Mouse (Mus musculus) E14TG2a.4 (cell line): Measurements from ENCODE around the gene Gm2000.

Experiments
- H3K27me3 ChIP-seq: 2 replicates; pipeline ENCODE4 v1.6.1; 2014; ENCODE audit warnings: low read length, control low read depth; ENCODE audit not compliant: insufficient read depth
- H3K36me3 ChIP-seq: 2 replicates; pipeline ENCODE4 v1.6.1; 2014; ENCODE audit warnings: low read length, control low read depth; ENCODE audit not compliant: insufficient read depth
- H3K4me1 ChIP-seq: replicated peaks from 2 replicates; pipeline ENCODE4 v1.6.1; 2014; ENCODE audit warnings: low read depth, low read length, control low read depth
- H3K4me3 ChIP-seq: replicated peaks from 2 replicates; pipeline ENCODE4 v1.5.1; 2014; ENCODE audit warnings: mild to moderate bottlenecking, low read length
- H3K9me3 ChIP-seq: 2 replicates; pipeline ENCODE4 v1.6.1; 2014; ENCODE audit warnings: low read length, control low read depth
- CTCF ChIP-seq: conservative IDR thresholded peaks from 2 replicates; pipeline ENCODE4 v1.5.1; 2014; ENCODE audit warnings: low read length
- NANOG ChIP-seq: IDR thresholded peaks from 2 replicates; pipeline ENCODE4 v1.6.1; 2014; ENCODE audit warnings: borderline replicate concordance, low read length, mixed read lengths
- POU5F1 ChIP-seq: IDR thresholded peaks from 2 replicates; pipeline ENCODE4 v1.6.1; 2014; ENCODE audit warnings: low read length, borderline replicate concordance

Gene Gm2000

GRCm38 (mm10) chr1:156365740-156366139 lies at the start of gene Gm2000:
Gm2000 (plus strand) TSS chr1:156366040.
- H3K4me1 ChIP-seq: no peaks in the 10 kb centered on the region
- no peaks in the 10 kb centered on the region for H3K27me3 ChIP-seq
- H3K4me3 ChIP-seq: no peak within 1 kb of the TSS
- no peak for TF ChIP-seq POU5F1
- TF ChIP-seq NANOG: no peak
- no peak for TF ChIP-seq CTCF
- peaks cover 30% of the 10 kb centered on the region for H3K9me3 ChIP-seq
- H3K36me3 ChIP-seq: no peaks in the 10 kb centered on the region

GRCm38 (mm10) chr1:156323126-156323525 lies 42.7 kb upstream of the Gm2000 start:
- Histone ChIP-seq H3K4me3 (no peak overlapping the region), H3K4me1 (no peaks in the 10 kb centered on the region), H3K9me3 (no peaks in the 10 kb centered on the region), H3K36me3 (no peaks in the 10 kb centered on the region), H3K27me3 (peaks cover 11% of the 10 kb centered on the region)
- TF ChIP-seq POU5F1 (no peak), CTCF (no peak), NANOG (no peak)

GRCm38 (mm10) chr1:156340847-156341246 lies 25.0 kb upstream of the Gm2000 start:
- TF ChIP-seq NANOG (no peak), POU5F1 (no peak), CTCF (no peak)
- peaks cover 5% of the 10 kb centered on the region for H3K9me3 ChIP-seq
- no peak overlapping the region for H3K4me3 ChIP-seq
- H3K4me1 ChIP-seq: no peaks in the 10 kb centered on the region
- no peaks in the 10 kb centered on the region for H3K36me3 ChIP-seq
- 0 out of 2 replicates have a peak, but pooled peaks cover 2% of the 10 kb centered on the region for H3K27me3 ChIP-seq

GRCm38 (mm10) chr1:156344433-156344832 lies 21.4 kb upstream of the Gm2000 start:
- H3K4me1 ChIP-seq: no peaks in the 10 kb centered on the region
- no peaks in the 10 kb centered on the region for H3K36me3 ChIP-seq
- no peak overlapping the region for H3K4me3 ChIP-seq
- H3K9me3 ChIP-seq: no peaks in the 10 kb centered on the region
- H3K27me3 ChIP-seq: 0 out of 2 replicates have a peak, but pooled peaks cover 2% of the 10 kb centered on the region
- TF ChIP-seq CTCF (no peak), NANOG (no peak), POU5F1 (no peak)

GRCm38 (mm10) chr1:156345633-156346032 lies 20.2 kb upstream of the Gm2000 start:
- no peak for TF ChIP-seq POU5F1
- no peak for TF ChIP-seq CTCF
- TF ChIP-seq NANOG: no peak
- 0 out of 2 replicates have a peak, but pooled peaks cover 1% of the 10 kb centered on the region for H3K27me3 ChIP-seq
- no peaks in the 10 kb centered on the region for H3K4me1 ChIP-seq
- H3K9me3 ChIP-seq: no peaks in the 10 kb centered on the region
- no peaks in the 10 kb centered on the region for H3K36me3 ChIP-seq
- H3K4me3 ChIP-seq: no peak overlapping the region

GRCm38 (mm10) chr1:156349031-156349430 lies 16.8 kb upstream of the Gm2000 start:
- no peaks in the 10 kb centered on the region for H3K4me1 ChIP-seq
- H3K4me3 ChIP-seq: no peak overlapping the region
- TF ChIP-seq POU5F1: no peak
- no peak for TF ChIP-seq NANOG
- TF ChIP-seq CTCF: no peak
- H3K36me3 ChIP-seq: no peaks in the 10 kb centered on the region
- no peaks in the 10 kb centered on the region for H3K27me3 ChIP-seq
- no peaks in the 10 kb centered on the region for H3K9me3 ChIP-seq

- no peak overlapping the region for H3K4me3 ChIP-seq
- no peak for TF ChIP-seq NANOG
- TF ChIP-seq CTCF: no peak
- TF ChIP-seq POU5F1: no peak
- no peaks in the 10 kb centered on the region for H3K27me3 ChIP-seq
- H3K36me3 ChIP-seq: no peaks in the 10 kb centered on the region
- H3K9me3 ChIP-seq: no peaks in the 10 kb centered on the region
- no peaks in the 10 kb centered on the region for H3K4me1 ChIP-seq
These were observed 15.4 kb upstream of the Gm2000 start for GRCm38 (mm10) chr1:156350441-156350840.

- Histone ChIP-seq H3K27me3 (no peaks in the 10 kb centered on the region), H3K4me3 (no peak overlapping the region), H3K9me3 (no peaks in the 10 kb centered on the region), H3K4me1 (no peaks in the 10 kb centered on the region), H3K36me3 (no peaks in the 10 kb centered on the region)
- TF ChIP-seq POU5F1 (no peak), CTCF (no peak), NANOG (no peak)
These were observed 13.4 kb upstream of the Gm2000 start for GRCm38 (mm10) chr1:156352466-156352865.

- H3K4me1 ChIP-seq: no peaks in the 10 kb centered on the region
- no peaks in the 10 kb centered on the region for H3K36me3 ChIP-seq
- peak; percentile 61 for TF ChIP-seq CTCF
- TF ChIP-seq NANOG: no peak
- H3K4me3 ChIP-seq: no peak overlapping the region
- H3K27me3 ChIP-seq: 0 out of 2 replicates have a peak, but pooled peaks cover 3% of the 10 kb centered on the region
- no peaks in the 10 kb centered on the region for H3K9me3 ChIP-seq
These were observed 15.4 kb downstream of the Gm2000 start for GRCm38 (mm10) chr1:156381217-156381616.
